Mouse (Mus musculus): ENCODE measurements at regions not wholly inside any gene's neighbourhood (a gene's known extent, or its start where the extent isn't known, plus 50 kb on each side); places are given as distances from the start of the nearest gene placed in this dataset.

DNA sequence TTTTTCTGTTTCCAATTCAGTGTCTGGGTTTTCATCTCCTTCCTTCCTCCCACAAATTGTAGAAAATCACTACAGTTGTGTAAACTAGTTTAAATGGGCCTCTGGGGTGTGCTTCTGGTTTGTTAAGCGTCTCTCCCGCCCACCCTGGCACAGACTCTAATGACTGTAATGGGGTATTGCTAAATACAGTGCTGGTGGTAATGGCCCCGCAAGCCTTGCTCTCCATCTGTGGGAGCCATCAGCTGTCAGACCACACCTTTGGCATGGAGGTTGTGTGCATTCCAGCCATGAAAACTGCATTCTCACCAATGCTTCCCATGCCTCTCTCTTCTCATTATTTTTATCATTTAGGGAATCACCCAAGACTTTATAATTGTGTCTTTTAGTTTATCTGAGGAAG is 91.0 kb upstream of the Ppm1h start:
- no peak overlapping the region for H3K4me3 ChIP-seq (ENCODE audit: insufficient read depth, low read depth, low read length)
- no peak overlapping the region for H3K27ac ChIP-seq (replicated peaks; ENCODE audit: low read depth, low read length)
- no peaks in the 10 kb centered on the region for H3K4me1 ChIP-seq (ENCODE audit: control insufficient read depth, insufficient read depth, insufficient read length, low read length)

GRCm38 (mm10) chr10:122599511-122599910 is 79.1 kb upstream of the Ppm1h start:
- no peaks in the 10 kb centered on the region for H3K4me1 ChIP-seq (ENCODE audit: control insufficient read depth, insufficient read depth, insufficient read length, low read length)
- H3K27ac ChIP-seq (replicated peaks; ENCODE audit: low read depth, low read length): no peak overlapping the region
- no peak overlapping the region for H3K4me3 ChIP-seq (ENCODE audit: insufficient read depth, low read depth, low read length)

- Histone ChIP-seq H3K27ac (replicated peaks; ENCODE audit: low read depth, low read length) (no peak overlapping the region), H3K4me3 (ENCODE audit: insufficient read depth, low read depth, low read length) (no peak overlapping the region), H3K4me1 (ENCODE audit: control insufficient read depth, insufficient read depth, insufficient read length, low read length) (no peaks in the 10 kb centered on the region)
These were observed 76.2 kb upstream of the Ppm1h start for GRCm38 (mm10) chr10:122602394-122602793.

GRCm38 (mm10) chr10:122603960-122604359 is 74.6 kb upstream of the Ppm1h start:
- Histone ChIP-seq H3K4me1 (ENCODE audit: control insufficient read depth, insufficient read depth, insufficient read length, low read length) (no peaks in the 10 kb centered on the region), H3K27ac (replicated peaks; ENCODE audit: low read depth, low read length) (no peak overlapping the region)

DNA sequence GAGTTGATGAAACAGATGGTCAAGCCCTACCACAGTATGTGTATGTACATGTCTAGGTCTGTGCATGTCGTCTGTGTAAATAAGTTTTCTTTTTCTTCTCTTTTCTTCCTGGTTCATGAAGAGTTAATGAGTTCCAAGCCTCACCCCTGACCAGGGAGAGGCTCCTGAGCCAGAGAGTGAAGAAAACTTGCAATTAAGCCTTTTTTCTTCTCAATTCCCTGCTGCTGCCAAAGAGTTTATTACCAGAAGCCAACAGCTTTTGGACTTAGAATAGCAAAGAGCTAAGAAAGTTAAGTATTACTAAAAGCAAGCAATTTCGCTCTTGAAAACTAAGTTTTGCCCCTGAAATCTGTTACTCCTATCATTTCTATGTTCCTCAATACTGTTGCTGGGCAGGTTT is 65.3 kb upstream of the Ppm1h start:
- Histone ChIP-seq H3K4me3 (ENCODE audit: insufficient read depth, low read depth, low read length) (no peak overlapping the region), H3K27ac (replicated peaks; ENCODE audit: low read depth, low read length) (no peak overlapping the region), H3K4me1 (ENCODE audit: control insufficient read depth, insufficient read depth, insufficient read length, low read length) (no peaks in the 10 kb centered on the region)

More at GRCm38 (mm10) chr10:122603960-122604359, 74.6 kb upstream of the Ppm1h start:
- H3K4me3 ChIP-seq (ENCODE audit: insufficient read depth, low read depth, low read length): no peak overlapping the region

GRCm38 (mm10) chr10:122613891-122614290 is 64.7 kb upstream of the Ppm1h start:
- Histone ChIP-seq H3K4me1 (ENCODE audit: control insufficient read depth, insufficient read depth, insufficient read length, low read length) (no peaks in the 10 kb centered on the region), H3K27ac (replicated peaks; ENCODE audit: low read depth, low read length) (no peak overlapping the region), H3K4me3 (ENCODE audit: insufficient read depth, low read depth, low read length) (no peak overlapping the region)

DNA sequence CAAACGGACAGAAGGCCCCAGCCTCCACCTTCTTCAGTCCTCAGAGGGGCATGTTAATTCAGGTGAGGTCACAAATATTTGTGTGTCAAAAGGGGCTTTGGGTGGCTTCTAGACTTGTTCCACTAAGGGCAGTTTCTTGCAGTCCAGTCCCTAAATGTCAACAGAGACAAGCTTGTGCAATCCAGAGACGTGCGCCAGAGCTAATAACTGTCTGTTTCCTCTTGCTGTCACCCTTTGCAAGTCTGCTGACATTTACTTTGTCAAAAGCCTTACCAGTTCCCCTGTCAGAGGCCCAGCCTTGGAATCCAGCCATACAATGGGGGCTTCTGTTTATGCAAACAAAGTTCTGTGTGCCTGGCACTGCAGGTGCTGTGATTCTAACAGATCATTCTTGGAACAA is 63.8 kb upstream of the Ppm1h start:
- H3K4me1 ChIP-seq (ENCODE audit: control insufficient read depth, insufficient read depth, insufficient read length, low read length): no peaks in the 10 kb centered on the region
- no peak overlapping the region for H3K4me3 ChIP-seq (ENCODE audit: insufficient read depth, low read depth, low read length)
- no peak overlapping the region for H3K27ac ChIP-seq (replicated peaks; ENCODE audit: low read depth, low read length)

DNA sequence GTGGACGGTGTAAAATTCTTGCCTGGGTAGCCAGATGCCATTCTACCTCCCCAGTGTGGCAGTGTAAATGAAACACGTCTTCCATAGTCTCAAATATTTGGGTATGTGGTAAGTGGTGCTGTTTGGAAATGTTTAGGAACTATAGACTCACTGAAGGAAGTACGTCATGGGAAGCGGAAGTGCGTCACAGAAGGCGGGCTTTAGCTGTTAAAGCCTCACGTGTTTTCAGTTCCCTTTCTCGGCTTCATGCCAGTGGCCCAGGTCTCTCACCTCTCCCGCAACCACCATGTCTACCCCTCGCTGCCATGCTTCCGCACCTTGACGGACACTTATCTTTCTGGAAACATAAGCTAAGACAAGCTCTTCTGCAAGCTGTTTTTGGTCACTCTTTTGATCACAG is 62.9 kb upstream of the Ppm1h start:
- Histone ChIP-seq H3K4me3 (ENCODE audit: insufficient read depth, low read depth, low read length) (no peak overlapping the region), H3K4me1 (ENCODE audit: control insufficient read depth, insufficient read depth, insufficient read length, low read length) (no peaks in the 10 kb centered on the region)

GRCm38 (mm10) chr10:122616385-122616784 is 62.2 kb upstream of the Ppm1h start:
- H3K4me3 ChIP-seq (ENCODE audit: insufficient read depth, low read depth, low read length): no peak overlapping the region
- H3K4me1 ChIP-seq (ENCODE audit: control insufficient read depth, insufficient read depth, insufficient read length, low read length): no peaks in the 10 kb centered on the region
- H3K27ac ChIP-seq (replicated peaks; ENCODE audit: low read depth, low read length): no peak overlapping the region

More for the DNA sequence above, 62.9 kb upstream of the Ppm1h start:
- no peak overlapping the region for H3K27ac ChIP-seq (replicated peaks; ENCODE audit: low read depth, low read length)

DNA sequence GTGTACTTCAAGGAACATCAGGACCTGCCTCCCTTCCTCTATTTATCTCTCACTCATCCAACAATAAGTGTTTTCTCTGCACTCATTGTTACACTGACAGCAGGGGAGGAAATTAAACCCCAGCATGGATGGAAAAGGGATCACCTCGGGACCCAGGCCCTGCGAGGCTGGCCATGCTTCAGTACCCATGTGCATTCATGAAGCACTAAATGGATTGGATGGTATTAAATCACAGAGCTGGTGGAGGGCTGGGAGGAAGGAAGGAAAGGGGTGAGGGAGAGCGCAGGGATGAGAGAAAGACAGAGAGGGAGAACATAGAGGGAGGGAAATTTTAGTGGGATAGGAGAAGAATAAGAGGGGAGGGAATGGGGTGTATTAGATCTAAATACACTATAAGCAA is 59.7 kb upstream of the Ppm1h start:
- no peak overlapping the region for H3K27ac ChIP-seq (replicated peaks; ENCODE audit: low read depth, low read length)

DNA sequence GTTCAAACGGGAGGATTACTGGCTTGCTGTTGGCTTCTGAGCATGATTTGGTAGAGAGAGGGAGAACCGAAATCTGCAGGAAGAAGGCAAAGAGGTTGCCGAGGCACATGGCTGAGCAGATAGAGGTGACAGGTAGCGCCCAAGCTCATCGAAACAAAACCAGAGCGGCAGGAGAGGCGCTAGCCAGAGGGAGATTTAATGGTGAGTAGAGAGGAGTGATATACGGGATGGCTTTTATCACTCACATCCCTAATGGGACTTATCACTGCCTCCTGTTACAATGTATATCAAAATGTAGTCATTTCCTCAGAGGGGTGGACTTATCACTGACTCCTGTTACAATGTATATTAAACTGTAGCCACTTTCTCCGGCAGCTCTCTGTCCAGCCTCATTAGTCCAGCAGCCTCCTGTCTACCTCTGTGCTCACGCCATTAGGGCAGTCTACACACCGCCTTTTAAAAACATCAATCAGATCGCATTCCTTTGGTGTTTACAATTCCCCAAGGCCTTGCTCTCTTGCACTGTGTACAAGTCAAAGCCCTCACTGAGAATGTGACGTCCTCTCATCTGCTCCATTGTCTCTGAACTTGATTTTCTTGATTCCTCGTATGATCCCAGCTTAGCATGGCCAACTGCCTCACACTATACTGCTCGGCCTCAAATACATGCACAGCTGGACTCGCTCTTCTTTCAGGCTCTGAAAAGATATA is 59.0 kb upstream of the Ppm1h start:
- H3K27ac ChIP-seq (replicated peaks; ENCODE audit: low read depth, low read length): no peak overlapping the region
- no peaks in the 10 kb centered on the region for H3K4me1 ChIP-seq (ENCODE audit: control insufficient read depth, insufficient read depth, insufficient read length, low read length)
- no peak overlapping the region for H3K4me3 ChIP-seq (ENCODE audit: insufficient read depth, low read depth, low read length)

More for the DNA sequence above, 59.7 kb upstream of the Ppm1h start:
- Histone ChIP-seq H3K4me3 (ENCODE audit: insufficient read depth, low read depth, low read length) (no peak overlapping the region), H3K4me1 (ENCODE audit: control insufficient read depth, insufficient read depth, insufficient read length, low read length) (no peaks in the 10 kb centered on the region)

All from brown adipose tissue, adult 24 weeks (tissue).